Mouse (Mus musculus) embryo, embryonic 10 days (tissue): ENCODE results near the gene Ap3s2.

ENCODE experiments used
- DNase-seq: peaks from one replicate; pipeline ENCODE4 v3.0.0-alpha.2; 2015; ENCODE audit warnings: low spot score

The Ap3s2 gene

GRCm38 (mm10) chr7:79888603-79889002 lies 31.8 kb downstream of the Ap3s2 start:
- no peak for DNase-seq

DNA sequence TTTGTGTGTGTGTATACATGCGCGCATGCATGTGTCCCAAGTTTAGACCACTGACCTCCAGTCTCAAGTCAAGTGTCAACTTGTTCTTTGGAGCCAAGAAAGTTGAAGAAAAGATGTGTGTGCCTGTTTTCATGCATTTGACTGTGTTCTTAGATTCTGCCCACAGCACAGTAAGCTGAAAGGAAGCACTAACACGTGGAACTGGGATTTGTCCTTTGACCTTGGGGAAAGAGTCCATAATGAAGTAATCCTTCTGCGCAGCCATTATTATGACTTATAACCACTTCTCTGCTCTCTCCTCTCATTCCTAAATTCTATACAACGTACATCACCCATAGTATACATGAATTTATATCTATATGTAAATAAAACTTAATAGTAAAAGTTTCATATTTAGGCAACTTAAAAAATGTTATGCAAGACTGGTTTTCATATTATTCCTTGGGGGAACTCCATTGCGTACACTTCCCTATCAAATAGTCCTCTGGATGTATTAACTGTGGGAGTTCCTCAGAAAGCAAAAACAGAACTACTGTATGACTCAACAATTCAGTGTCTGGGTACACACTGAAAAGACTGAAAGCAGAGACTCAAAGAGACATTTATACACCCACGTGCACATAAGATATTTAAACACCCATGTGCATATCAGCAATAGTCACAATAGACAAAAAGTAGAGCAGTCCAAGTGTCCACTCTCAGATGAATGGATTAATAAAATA lies 36.7 kb downstream of the Ap3s2 start:
- no peak for DNase-seq

- DNase-seq, result no peak
Observed at GRCm38 (mm10) chr7:79881901-79882300, 38.5 kb downstream of the Ap3s2 start.

GRCm38 (mm10) chr7:79880998-79881397 lies 39.5 kb downstream of the Ap3s2 start:
- DNase-seq, result peak; percentile 35

GRCm38 (mm10) chr7:79880033-79880432 lies 40.4 kb downstream of the Ap3s2 start:
- DNase-seq, result no peak

DNA sequence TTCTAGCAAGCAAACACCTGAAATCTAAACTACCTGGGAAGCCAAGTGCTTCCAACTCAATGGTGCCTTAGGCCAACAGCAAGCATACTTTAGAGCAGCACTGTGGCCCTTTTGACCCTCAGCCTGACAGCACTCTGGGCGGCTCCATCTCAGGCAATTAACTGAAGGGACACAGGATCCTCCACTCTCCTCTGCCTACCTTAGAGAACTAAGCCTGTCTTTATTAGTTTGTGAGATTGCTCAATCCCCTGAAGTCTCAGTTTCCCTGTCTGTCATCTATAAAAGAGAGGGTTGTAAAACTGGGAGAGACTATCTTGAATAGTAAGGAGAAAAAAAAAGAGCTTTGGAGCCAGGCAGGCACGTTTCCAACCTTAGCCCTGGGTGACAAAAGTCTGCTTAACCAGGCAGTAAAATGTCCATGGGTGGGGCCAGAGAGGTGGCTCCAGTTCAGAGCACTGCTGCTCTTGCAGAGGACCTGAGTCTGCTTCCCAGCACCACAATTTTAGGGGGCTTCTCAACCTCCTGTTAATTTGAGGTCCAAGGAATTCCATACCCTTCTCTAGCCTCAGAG lies 41.9 kb downstream of the Ap3s2 start:
- no peak for DNase-seq

- no peak for DNase-seq
Observed at GRCm38 (mm10) chr7:79873407-79873806, 47.0 kb downstream of the Ap3s2 start.

- DNase-seq, result no peak
Observed at GRCm38 (mm10) chr7:79871797-79872345, 48.6 kb downstream of the Ap3s2 start.

DNA sequence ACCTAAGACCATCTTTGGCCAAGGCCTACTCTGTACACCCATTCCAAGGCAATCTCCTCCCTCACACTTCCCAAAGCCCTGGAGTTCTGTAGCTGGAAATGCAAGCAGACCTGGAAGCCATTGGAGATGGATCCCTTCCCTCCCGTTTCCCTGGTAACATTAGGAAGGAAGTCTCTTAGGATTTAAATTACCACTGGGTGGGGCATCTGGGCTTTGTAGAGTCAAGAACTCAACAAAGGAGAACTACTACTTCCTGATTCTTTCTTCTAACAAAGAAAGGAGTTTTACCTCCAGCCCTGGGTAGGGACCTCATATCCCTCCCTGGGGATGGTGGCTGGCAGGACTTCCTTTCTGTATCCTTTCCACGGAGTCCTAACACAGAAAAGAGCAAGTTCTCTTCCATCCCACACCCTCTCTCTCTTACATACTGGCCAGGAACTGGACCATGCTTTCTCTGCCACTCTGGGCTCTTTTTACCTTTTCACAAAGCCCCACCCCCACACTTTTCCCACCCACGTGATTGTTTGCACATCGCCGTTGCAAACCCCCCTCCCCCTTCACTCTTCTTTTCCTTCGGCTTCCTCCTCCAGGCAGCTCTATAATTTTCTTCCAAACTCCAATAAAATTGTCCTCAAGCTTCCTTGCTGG lies 51.3 kb downstream of the Ap3s2 start:
- DNase-seq, result no peak

DNA sequence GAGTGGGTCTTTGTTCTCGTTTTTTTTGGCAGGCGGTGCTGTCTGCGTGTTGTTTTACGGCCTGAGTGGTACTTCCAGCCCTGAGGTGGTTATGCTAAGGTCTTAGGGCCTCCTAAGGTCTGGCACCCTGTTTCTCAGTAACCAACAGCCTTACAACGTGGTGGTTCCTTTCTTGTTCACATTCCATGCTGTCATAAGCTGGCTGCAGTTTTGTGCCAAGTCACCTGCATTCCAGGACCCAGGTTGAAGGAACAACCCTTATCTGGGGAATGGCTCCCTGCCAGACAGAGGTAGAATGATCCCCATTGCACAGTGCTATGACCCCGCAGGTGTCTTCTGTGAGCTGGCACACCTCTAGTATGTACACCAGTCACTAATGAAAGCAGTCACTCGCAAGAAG lies 52.0 kb downstream of the Ap3s2 start:
- DNase-seq, result no peak

DNA sequence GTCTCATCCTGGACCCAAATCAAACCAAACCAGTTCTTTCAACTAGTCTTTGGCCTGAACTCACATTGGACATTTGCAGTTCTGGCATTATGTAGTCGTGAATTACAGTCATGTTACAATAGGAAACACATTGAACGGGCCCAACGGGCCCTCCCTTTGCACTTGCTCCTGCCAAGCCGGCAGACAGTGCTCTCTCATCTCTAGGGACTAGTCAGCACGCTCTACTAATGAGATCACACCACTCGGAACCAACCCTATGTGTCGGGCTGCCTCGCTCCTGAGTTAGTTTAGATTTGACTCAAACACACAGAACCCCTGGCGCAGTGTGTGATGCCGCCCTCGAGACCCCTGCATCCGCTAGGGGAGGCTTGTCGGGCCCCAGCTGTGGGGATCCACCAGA lies 52.6 kb downstream of the Ap3s2 start:
- no peak for DNase-seq

DNA sequence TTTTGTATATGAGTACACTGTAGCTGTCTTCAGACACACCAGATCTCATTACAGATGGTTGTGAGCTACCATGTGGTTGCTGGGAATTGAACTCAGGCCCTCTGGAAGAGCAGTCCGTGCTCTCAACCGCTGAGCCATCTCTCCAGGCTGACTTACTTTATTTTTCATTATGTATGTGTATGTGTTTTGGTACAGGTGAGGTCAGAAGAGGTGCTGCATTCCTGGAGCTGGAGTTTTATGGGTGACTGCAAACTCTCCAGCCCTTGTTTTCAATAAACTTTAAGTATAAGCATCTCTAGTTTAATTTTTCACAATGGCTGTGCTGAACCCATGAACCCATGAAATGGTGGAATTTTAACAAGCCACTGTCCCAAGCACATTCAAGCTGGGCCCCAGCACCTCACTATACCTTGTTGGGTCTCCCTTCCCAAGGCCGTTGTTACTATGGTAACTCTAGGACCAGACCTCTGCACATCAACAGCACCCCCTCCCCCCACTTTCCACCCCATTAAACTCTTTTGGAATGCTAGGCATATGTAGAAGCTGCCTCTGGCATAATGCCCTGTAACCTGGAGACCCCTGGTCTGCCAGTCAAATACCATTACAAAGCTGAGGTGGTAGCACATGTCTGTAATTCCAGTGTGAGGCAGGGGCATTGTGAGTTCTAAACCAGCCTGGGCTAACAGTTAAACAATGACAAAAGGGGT lies 54.0 kb downstream of the Ap3s2 start:
- DNase-seq, result no peak

GRCm38 (mm10) chr7:79861794-79862193 lies 58.7 kb downstream of the Ap3s2 start:
- no peak for DNase-seq

GRCm38 (mm10) chr7:79860811-79861210 lies 59.6 kb downstream of the Ap3s2 start, which contains the start of gene Anpep:
Anpep (minus strand) TSS chr7:79861059.
- DNase-seq, result no peak

DNA sequence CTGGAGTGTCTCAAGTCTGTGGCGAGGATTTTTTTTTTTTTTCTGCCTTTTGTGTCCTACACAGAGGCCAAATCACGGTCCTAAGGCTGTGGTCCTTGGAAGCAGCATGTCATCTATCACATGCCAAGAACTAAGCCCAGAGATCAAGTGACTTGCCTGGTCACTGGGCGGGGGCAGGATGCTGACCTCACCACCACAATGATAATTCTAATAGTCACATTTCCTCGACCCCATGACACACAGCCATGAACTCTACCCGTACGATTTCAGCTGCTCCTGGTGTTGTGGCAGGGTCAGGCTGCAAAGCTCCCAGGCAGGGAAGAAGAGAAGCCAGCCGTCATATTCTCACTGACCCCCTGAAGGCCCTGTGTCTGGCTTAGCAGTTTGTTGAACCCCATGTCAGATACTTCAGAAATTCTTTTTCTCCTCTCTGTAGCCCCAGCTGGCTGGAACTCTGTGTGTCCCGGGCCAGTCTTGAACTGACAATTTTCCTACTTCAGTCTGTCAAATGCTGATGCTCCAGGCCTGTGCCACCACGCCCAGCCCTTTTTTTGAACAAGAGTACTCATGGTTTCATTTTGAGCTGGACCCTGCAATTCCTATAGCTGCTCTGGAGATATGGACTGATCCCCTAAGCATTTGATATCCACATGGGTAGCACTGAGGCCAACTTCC lies 61.4 kb downstream of the Ap3s2 start:
- peak; percentile 26 for DNase-seq

- DNase-seq, result no peak
Observed at GRCm38 (mm10) chr7:79858202-79858934, 62.1 kb downstream of the Ap3s2 start.

- DNase-seq, result no peak
Observed at GRCm38 (mm10) chr7:79856305-79856704, 64.1 kb downstream of the Ap3s2 start.

- peak; percentile 84 for DNase-seq
Observed at GRCm38 (mm10) chr7:79847456-79848451, 72.7 kb downstream of the Ap3s2 start.

- DNase-seq, result no peak
Observed at GRCm38 (mm10) chr7:79846342-79846741, 74.1 kb downstream of the Ap3s2 start.
